ENCODE assay signal across 8 mouse cellular contexts in genomic region chr14:13770686-13771085, GRCm38 (mm10).
DNase-seq lines count a peak whose midpoint lies in the region; ATAC-seq and TF ChIP-seq lines count a peak whose summit lies in the region.

No protein-coding gene starts in this region.

- H3K9me3 ChIP-seq in kidney, embryonic 15.5 days (replicated peaks): no peaks in the 10 kb centered on the region
- H3K9me3 ChIP-seq in embryonic facial prominence, embryonic 12.5 days: no peaks in the 10 kb centered on the region
- H3K9me3 ChIP-seq in intestine, embryonic 16.5 days (ENCODE audit: control insufficient read depth, low read length): no peaks in the 10 kb centered on the region
- no peaks in the 10 kb centered on the region for H3K9me3 ChIP-seq in neural tube, embryonic 12.5 days
- no peaks in the 10 kb centered on the region for H3K9me3 ChIP-seq in liver, postnatal 0 days (ENCODE audit: low read length)

- H3K27me3 ChIP-seq in kidney, embryonic 15.5 days: no peaks in the 10 kb centered on the region
- no peaks in the 10 kb centered on the region for H3K27me3 ChIP-seq in embryonic facial prominence, embryonic 12.5 days
- H3K27me3 ChIP-seq in intestine, embryonic 16.5 days (replicated peaks; ENCODE audit: control insufficient read depth, insufficient read depth, low read length): no peaks in the 10 kb centered on the region
- no peaks in the 10 kb centered on the region for H3K27me3 ChIP-seq in neural tube, embryonic 12.5 days (replicated peaks)
- H3K27me3 ChIP-seq in liver, postnatal 0 days (ENCODE audit: insufficient read depth, low read length): no peaks in the 10 kb centered on the region

- TF ChIP-seq CTCF in liver, postnatal 0 days (IDR thresholded peaks at IDR 0.05; ENCODE audit: low read depth): no peak

- H3K4me1 ChIP-seq in kidney, embryonic 15.5 days: peaks cover 9% of the 10 kb centered on the region
- H3K4me1 ChIP-seq in embryonic facial prominence, embryonic 12.5 days: peaks cover 13% of the 10 kb centered on the region
- H3K4me1 ChIP-seq in intestine, embryonic 16.5 days (ENCODE audit: control insufficient read depth, insufficient read depth, low read length): no peaks in the 10 kb centered on the region
- H3K4me1 ChIP-seq in neural tube, embryonic 12.5 days: peaks cover 13% of the 10 kb centered on the region
- no peaks in the 10 kb centered on the region for H3K4me1 ChIP-seq in liver, postnatal 0 days (ENCODE audit: insufficient read depth)

- no peak overlapping the region for H3K4me2 ChIP-seq in kidney, embryonic 15.5 days
- H3K4me2 ChIP-seq in embryonic facial prominence, embryonic 12.5 days (replicated peaks): no peak overlapping the region
- H3K4me2 ChIP-seq in intestine, embryonic 16.5 days (ENCODE audit: low read depth, low read length): no peak overlapping the region
- no peak overlapping the region for H3K4me2 ChIP-seq in neural tube, embryonic 12.5 days (replicated peaks)
- H3K4me2 ChIP-seq in liver, postnatal 0 days (ENCODE audit: low read depth, low read length): no peak overlapping the region

- no peak overlapping the region for H3K9ac ChIP-seq in kidney, embryonic 15.5 days
- no peak overlapping the region for H3K9ac ChIP-seq in embryonic facial prominence, embryonic 12.5 days
- H3K9ac ChIP-seq in intestine, embryonic 16.5 days (ENCODE audit: low read depth, low read length): no peak overlapping the region
- no peak overlapping the region for H3K9ac ChIP-seq in neural tube, embryonic 12.5 days
- no peak overlapping the region for H3K9ac ChIP-seq in liver, postnatal 0 days (replicated peaks)

- H3K4me3 ChIP-seq in kidney, embryonic 15.5 days (replicated peaks): no peak overlapping the region
- H3K4me3 ChIP-seq in embryonic facial prominence, embryonic 12.5 days: no peak overlapping the region
- no peak overlapping the region for H3K4me3 ChIP-seq in intestine, embryonic 16.5 days (ENCODE audit: low read length)
- H3K4me3 ChIP-seq in neural tube, embryonic 12.5 days: no peak overlapping the region
- H3K4me3 ChIP-seq in liver, postnatal 0 days (ENCODE audit: low read depth, low read length): no peak overlapping the region

- no peak for TF ChIP-seq EP300 in liver, postnatal 0 days (IDR thresholded peaks at IDR 0.05; ENCODE audit: low read depth)

- DNase-seq in kidney, postnatal 25 days: no peak
- no peak for DNase-seq in liver, postnatal 0 days
- no peak for DNase-seq in ovary, postnatal 36 days (ENCODE audit: low spot score)
- no peak for DNase-seq in cerebellum, postnatal 36 days

- peak; percentile 98 for ATAC-seq in kidney, embryonic 15.5 days (replicated peaks; ENCODE audit: low FRiP score)
- ATAC-seq in embryonic facial prominence, embryonic 12.5 days (ENCODE audit: insufficient number of reproducible peaks, insufficient read depth, low FRiP score, low TSS enrichment): peak; percentile 90
- peak; percentile 78 for ATAC-seq in intestine, embryonic 16.5 days
- peak; percentile 94 for ATAC-seq in neural tube, embryonic 12.5 days (ENCODE audit: low FRiP score, low read depth)
- no peak for ATAC-seq in liver, postnatal 0 days

- H3K36me3 ChIP-seq in kidney, embryonic 15.5 days: no peaks in the 10 kb centered on the region
- no peaks in the 10 kb centered on the region for H3K36me3 ChIP-seq in embryonic facial prominence, embryonic 12.5 days
- no peaks in the 10 kb centered on the region for H3K36me3 ChIP-seq in intestine, embryonic 16.5 days (ENCODE audit: control insufficient read depth, insufficient read depth, low read length)
- H3K36me3 ChIP-seq in neural tube, embryonic 12.5 days: no peaks in the 10 kb centered on the region
- H3K36me3 ChIP-seq in liver, postnatal 0 days (replicated peaks; ENCODE audit: insufficient read depth, low read length): no peaks in the 10 kb centered on the region

- H3K27ac ChIP-seq in kidney, embryonic 15.5 days: no peak overlapping the region
- peak overlapping the region; percentile 59; the same call in 1 of the 2 replicates for H3K27ac ChIP-seq in embryonic facial prominence, embryonic 12.5 days
- no peak overlapping the region for H3K27ac ChIP-seq in intestine, embryonic 16.5 days (ENCODE audit: low read length)
- H3K27ac ChIP-seq in neural tube, embryonic 12.5 days: no peak overlapping the region
- no peak overlapping the region for H3K27ac ChIP-seq in liver, postnatal 0 days (ENCODE audit: low read depth)

- WGBS in kidney, embryonic 15.5 days: 0% methylated on average over 1 of the region's 1 CpGs
- 0% methylated on average over 1 of the region's 1 CpGs for WGBS in embryonic facial prominence, embryonic 12.5 days
- 6% methylated on average over 1 of the region's 1 CpGs for WGBS in intestine, embryonic 16.5 days
- WGBS in neural tube, embryonic 12.5 days: 0% methylated on average over 1 of the region's 1 CpGs
- 21% methylated on average over 1 of the region's 1 CpGs for WGBS in liver, postnatal 0 days (ENCODE audit: insufficient replicate concordance)
